Mouse (Mus musculus) liver, embryonic 11.5 days (tissue): ENCODE data around the gene Itpr3. TPM values are rescaled to one million over a fixed set of nuclear protein-coding genes. Genes with fewer than 3 reads are reported as not detected.

ENCODE experiments used
- ATAC-seq: fragments of 200-750 bp; cut with Nextera tagmentation; replicated peaks from 2 replicates; pipeline ENCODE4 v1.8.0; 2017; ENCODE audit warnings: moderate number of reproducible peaks, mild to moderate bottlenecking, moderate TSS enrichment, moderate library complexity; ENCODE audit not compliant: low FRiP score
- DNase-seq: peaks from one replicate; pipeline ENCODE4 v3.0.0-alpha.2; 2017; ENCODE audit warnings: low spot score
- H3K27ac ChIP-seq: fragments of 300-500 bp; sonication (generic); 2 replicates; pipeline ENCODE4 v1.5.1; 2014; ENCODE audit warnings: mild to moderate bottlenecking, low read depth, low read length, control low read depth
- H3K27me3 ChIP-seq: fragments of 300-500 bp; sonication (generic); replicated peaks from 2 replicates; pipeline ENCODE4 v1.6.1; 2014; ENCODE audit warnings: low read length, mixed read lengths; ENCODE audit not compliant: control insufficient read depth, insufficient read depth
- H3K36me3 ChIP-seq: fragments of 300-500 bp; sonication (generic); 2 replicates; pipeline ENCODE4 v1.6.1; 2014; ENCODE audit warnings: mild to moderate bottlenecking, low read length, moderate library complexity, mixed read lengths; ENCODE audit not compliant: control insufficient read depth, insufficient read depth
- H3K4me1 ChIP-seq: fragments of 300-500 bp; sonication (generic); replicated peaks from 2 replicates; pipeline ENCODE4 v1.6.1; 2014; ENCODE audit warnings: low read length, mixed read lengths; ENCODE audit not compliant: control insufficient read depth, insufficient read depth
- H3K4me2 ChIP-seq: fragments of 300-500 bp; sonication (generic); 2 replicates; pipeline ENCODE4 v1.6.1; 2014; ENCODE audit warnings: mild to moderate bottlenecking, control low read depth, moderate library complexity
- H3K4me3 ChIP-seq: fragments of 300-500 bp; sonication (generic); 2 replicates; pipeline ENCODE4 v1.5.1; 2014; ENCODE audit warnings: low read depth, low read length, control low read depth
- H3K9ac ChIP-seq: fragments of 300-500 bp; sonication (generic); 2 replicates; pipeline ENCODE4 v1.6.1; 2014; ENCODE audit warnings: low read depth, low read length, control low read depth
- H3K9me3 ChIP-seq: fragments of 300-500 bp; sonication (generic); 2 replicates; pipeline ENCODE4 v1.6.1; 2016; ENCODE audit warnings: low read length, inconsistent platforms, mixed read lengths; ENCODE audit not compliant: control insufficient read depth
- WGBS: fragments of 180-500 bp; shearing (Covaris S2); extraction: QIAGEN DNeasy Blood & Tissue Kit; methylation state at CpG from one replicate; pipeline ENCODE4 v1.1.7; 2014; 5-methylcytosine and 5-hydroxymethylcytosine counted together
- polyA plus RNA-seq: library from polyadenylated mRNA; unstranded; fragments of >200 nt; fragmentation: Nextera tagmentation; extraction: Ambion mirVana; gene quantifications from 2 replicates; pipeline ENCODE4 v1.2.1, GENCODE M21; 2014

Itpr3 gene
- polyA plus RNA-seq, 1 experiment from 2014 or later, result 2.0 TPM

DNA sequence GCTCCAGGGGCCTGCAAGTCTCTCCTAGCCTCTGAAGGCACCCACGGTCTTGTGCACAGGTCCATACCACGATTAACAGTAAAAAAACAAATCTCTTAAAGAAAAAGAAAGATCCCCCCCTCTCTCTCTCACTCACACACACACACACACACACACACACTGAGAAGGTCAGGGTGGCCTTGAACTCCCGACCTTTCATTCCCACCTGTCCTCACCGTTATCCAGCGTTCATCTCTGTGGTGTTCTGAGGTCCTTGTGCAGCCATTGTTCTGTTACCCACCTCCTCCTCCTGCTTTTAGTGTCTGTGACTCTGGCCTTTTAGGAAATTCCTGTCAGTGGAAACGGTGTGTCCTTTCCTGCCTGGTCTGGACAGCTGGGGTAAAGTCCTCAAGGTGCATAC, 21.4 kb downstream of the Itpr3 start:
- DNase-seq (no peak), ATAC-seq (no peak)
- H3K4me1 ChIP-seq, result peaks cover 14% of the 10 kb centered on the region
- no peak overlapping the region for H3K9ac ChIP-seq
- no peaks in the 10 kb centered on the region for H3K36me3 ChIP-seq
- H3K4me2 ChIP-seq, result no peak overlapping the region
- 70% methylated on average over 6 of the region's 6 CpGs for WGBS
- no peak overlapping the region for H3K4me3 ChIP-seq
- no peaks in the 10 kb centered on the region for H3K27me3 ChIP-seq
- no peak overlapping the region for H3K27ac ChIP-seq
- H3K9me3 ChIP-seq, result no peaks in the 10 kb centered on the region; the same call in 1 of the 2 replicates

- no peaks in the 10 kb centered on the region for H3K36me3 ChIP-seq
- H3K9ac ChIP-seq, result no peak overlapping the region
- ATAC-seq, result no peak
- no peak overlapping the region for H3K4me3 ChIP-seq
- no peaks in the 10 kb centered on the region; the same call in 1 of the 2 replicates for H3K9me3 ChIP-seq
- no peaks in the 10 kb centered on the region for H3K27me3 ChIP-seq
- no peak for DNase-seq
- H3K4me2 ChIP-seq, result no peak overlapping the region
- 66% methylated on average over 5 of the region's 5 CpGs for WGBS
- H3K4me1 ChIP-seq, result peaks cover 14% of the 10 kb centered on the region
- no peak overlapping the region for H3K27ac ChIP-seq
Observed at GRCm38 (mm10) chr17:27081868-27082267, 24.8 kb downstream of the Itpr3 start.

- no peak overlapping the region for H3K4me3 ChIP-seq
- DNase-seq (no peak), ATAC-seq (no peak)
- 57% methylated on average over 8 of the region's 8 CpGs for WGBS
- no peaks in the 10 kb centered on the region for H3K36me3 ChIP-seq
- no peaks in the 10 kb centered on the region; the same call in 1 of the 2 replicates for H3K9me3 ChIP-seq
- H3K27ac ChIP-seq, result no peak overlapping the region
- H3K27me3 ChIP-seq, result no peaks in the 10 kb centered on the region
- H3K4me2 ChIP-seq, result no peak overlapping the region
- peaks cover 14% of the 10 kb centered on the region for H3K4me1 ChIP-seq
- no peak overlapping the region for H3K9ac ChIP-seq
Observed at GRCm38 (mm10) chr17:27082796-27083195, 25.7 kb downstream of the Itpr3 start.

DNA sequence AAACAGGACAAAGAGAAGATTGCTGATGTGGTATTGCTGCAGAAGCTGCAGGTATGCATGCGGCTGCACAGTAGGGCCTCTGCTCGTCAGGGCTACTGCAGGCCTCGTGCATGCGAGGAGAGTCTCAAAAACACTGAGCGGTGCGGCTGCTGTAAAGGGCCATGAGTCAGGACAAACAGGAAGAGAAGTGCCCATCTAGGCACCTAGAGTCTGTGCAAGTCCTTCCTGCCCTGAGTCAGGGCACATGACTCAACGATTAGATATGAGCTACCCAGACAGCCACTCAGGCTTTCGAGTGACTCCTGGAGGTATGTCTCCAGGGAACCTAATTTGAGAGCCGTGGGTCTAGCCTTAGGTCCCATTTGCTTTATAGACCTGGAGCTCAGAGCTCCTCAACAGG, 26.5 kb downstream of the Itpr3 start:
- WGBS, result 39% methylated on average over 9 of the region's 9 CpGs

GRCm38 (mm10) chr17:27085676-27086075, 28.6 kb downstream of the Itpr3 start:
- no peak overlapping the region for H3K27ac ChIP-seq
- 64% methylated on average over 2 of the region's 2 CpGs for WGBS

More for the DNA sequence above, 26.5 kb downstream of the Itpr3 start:
- ATAC-seq, result no peak
- H3K4me2 ChIP-seq, result no peak overlapping the region
- DNase-seq, result no peak
- H3K4me3 ChIP-seq, result no peak overlapping the region
- H3K9me3 ChIP-seq, result no peaks in the 10 kb centered on the region
- no peak overlapping the region for H3K9ac ChIP-seq
- H3K36me3 ChIP-seq, result no peaks in the 10 kb centered on the region
- H3K27me3 ChIP-seq, result no peaks in the 10 kb centered on the region
- H3K27ac ChIP-seq, result no peak overlapping the region
- peaks cover 14% of the 10 kb centered on the region for H3K4me1 ChIP-seq

GRCm38 (mm10) chr17:27087426-27087825, 30.3 kb downstream of the Itpr3 start:
- whole genome bisulfite sequencing, result 32% methylated on average over 12 of the region's 12 CpGs
- no peak overlapping the region for H3K9ac ChIP-seq
- no peaks in the 10 kb centered on the region for H3K36me3 ChIP-seq
- ATAC-seq (no peak), DNase-seq (no peak)
- no peak overlapping the region for H3K4me3 ChIP-seq
- peaks cover 8% of the 10 kb centered on the region for H3K4me1 ChIP-seq
- no peaks in the 10 kb centered on the region for H3K27me3 ChIP-seq
- no peak overlapping the region for H3K4me2 ChIP-seq
- no peak overlapping the region for H3K27ac ChIP-seq
- H3K9me3 ChIP-seq, result no peaks in the 10 kb centered on the region

More at GRCm38 (mm10) chr17:27085676-27086075, 28.6 kb downstream of the Itpr3 start:
- ATAC-seq (no peak), DNase-seq (peak; percentile 62)
- Histone ChIP-seq H3K4me3 (no peak overlapping the region), H3K36me3 (no peaks in the 10 kb centered on the region), H3K4me1 (peaks cover 14% of the 10 kb centered on the region), H3K9me3 (no peaks in the 10 kb centered on the region), H3K9ac (no peak overlapping the region), H3K4me2 (no peak overlapping the region), H3K27me3 (no peaks in the 10 kb centered on the region)

DNA sequence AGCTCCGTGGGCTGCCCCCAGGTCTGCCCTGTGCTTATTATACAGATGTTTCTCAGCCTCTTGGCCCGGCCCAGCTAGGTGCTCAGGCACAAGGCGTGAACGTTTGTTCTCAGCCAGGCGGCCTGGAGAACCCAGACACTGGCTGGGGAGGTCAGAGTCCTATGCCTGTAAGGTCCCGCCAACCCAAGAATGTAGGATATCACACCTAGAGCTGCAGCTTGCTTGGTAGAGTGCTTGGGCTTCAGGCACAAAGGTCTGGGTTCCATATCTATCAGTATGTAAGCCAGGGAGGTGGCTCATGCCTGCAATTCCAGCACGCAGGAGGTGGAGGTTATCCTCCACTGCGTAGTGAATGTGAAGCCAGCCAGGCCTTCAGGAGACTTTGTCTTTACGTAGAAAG, 33.0 kb downstream of the Itpr3 start:
- H3K9me3 ChIP-seq, result no peaks in the 10 kb centered on the region
- H3K4me2 ChIP-seq, result no peak overlapping the region
- no peak for DNase-seq
- H3K27ac ChIP-seq, result no peak overlapping the region
- no peaks in the 10 kb centered on the region; the same call in 1 of the 2 replicates for H3K4me1 ChIP-seq
- no peaks in the 10 kb centered on the region; the same call in 1 of the 2 replicates for H3K27me3 ChIP-seq
- no peak for ATAC-seq
- H3K36me3 ChIP-seq, result no peaks in the 10 kb centered on the region
- H3K4me3 ChIP-seq, result no peak overlapping the region
- 70% methylated on average over 9 of the region's 9 CpGs for WGBS
- no peak overlapping the region for H3K9ac ChIP-seq

DNA sequence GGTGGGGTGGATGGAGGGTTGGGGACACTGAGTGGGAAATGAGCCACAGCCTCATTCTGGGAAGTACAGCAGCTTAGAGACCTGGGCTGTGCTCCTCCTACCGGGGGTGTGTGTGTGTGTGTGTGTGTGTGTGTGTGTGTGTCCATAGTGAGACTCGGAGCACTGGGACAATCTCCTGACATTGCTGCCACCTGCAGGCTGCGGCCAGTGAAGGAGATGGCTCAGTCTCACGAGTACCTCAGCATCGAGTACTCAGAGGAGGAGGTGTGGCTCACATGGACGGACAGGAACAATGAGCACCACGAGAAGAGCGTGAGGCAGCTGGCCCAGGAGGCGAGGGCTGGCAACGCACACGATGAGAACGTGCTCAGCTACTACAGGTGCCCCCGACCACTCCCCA, 38.6 kb downstream of the Itpr3 start:
- 46% methylated on average over 13 of the region's 13 CpGs for WGBS
- no peak overlapping the region for H3K4me2 ChIP-seq

GRCm38 (mm10) chr17:27101675-27102074, 44.6 kb downstream of the Itpr3 start:
- no peak overlapping the region for H3K4me3 ChIP-seq
- no peaks in the 10 kb centered on the region for H3K36me3 ChIP-seq
- H3K4me2 ChIP-seq, result no peak overlapping the region
- no peak overlapping the region for H3K27ac ChIP-seq
- no peak overlapping the region for H3K9ac ChIP-seq
- H3K9me3 ChIP-seq, result no peaks in the 10 kb centered on the region
- ATAC-seq, result no peak
- H3K27me3 ChIP-seq, result no peaks in the 10 kb centered on the region
- 87% methylated on average over 5 of the region's 5 CpGs for WGBS
- no peaks in the 10 kb centered on the region for H3K4me1 ChIP-seq
- DNase-seq, result no peak

More for the DNA sequence above, 38.6 kb downstream of the Itpr3 start:
- no peaks in the 10 kb centered on the region for H3K36me3 ChIP-seq
- no peak overlapping the region for H3K9ac ChIP-seq
- H3K27me3 ChIP-seq, result no peaks in the 10 kb centered on the region; the same call in 1 of the 2 replicates
- no peak overlapping the region for H3K27ac ChIP-seq
- H3K4me3 ChIP-seq, result no peak overlapping the region
- ATAC-seq (no peak), DNase-seq (no peak)
- H3K9me3 ChIP-seq, result no peaks in the 10 kb centered on the region
- H3K4me1 ChIP-seq, result no peaks in the 10 kb centered on the region
